Mouse (Mus musculus) thymus, postnatal 4 days (tissue): ENCODE measurements at regions not wholly inside any gene's neighbourhood (a gene's known extent, or its start where the extent isn't known, plus 50 kb on each side); places are given as distances from the start of the nearest gene placed in this dataset.
A peak's percentile ranks its signal among the peaks of the same experiment; 100 is the strongest.

ENCODE experiments used
- DNase-seq: peaks from one replicate; pipeline ENCODE4 v3.0.0; 2021

GRCm38 (mm10) chr4:56421575-56421974 lies 318.3 kb upstream of the Gm26657 start:
- no peak for DNase-seq

DNA sequence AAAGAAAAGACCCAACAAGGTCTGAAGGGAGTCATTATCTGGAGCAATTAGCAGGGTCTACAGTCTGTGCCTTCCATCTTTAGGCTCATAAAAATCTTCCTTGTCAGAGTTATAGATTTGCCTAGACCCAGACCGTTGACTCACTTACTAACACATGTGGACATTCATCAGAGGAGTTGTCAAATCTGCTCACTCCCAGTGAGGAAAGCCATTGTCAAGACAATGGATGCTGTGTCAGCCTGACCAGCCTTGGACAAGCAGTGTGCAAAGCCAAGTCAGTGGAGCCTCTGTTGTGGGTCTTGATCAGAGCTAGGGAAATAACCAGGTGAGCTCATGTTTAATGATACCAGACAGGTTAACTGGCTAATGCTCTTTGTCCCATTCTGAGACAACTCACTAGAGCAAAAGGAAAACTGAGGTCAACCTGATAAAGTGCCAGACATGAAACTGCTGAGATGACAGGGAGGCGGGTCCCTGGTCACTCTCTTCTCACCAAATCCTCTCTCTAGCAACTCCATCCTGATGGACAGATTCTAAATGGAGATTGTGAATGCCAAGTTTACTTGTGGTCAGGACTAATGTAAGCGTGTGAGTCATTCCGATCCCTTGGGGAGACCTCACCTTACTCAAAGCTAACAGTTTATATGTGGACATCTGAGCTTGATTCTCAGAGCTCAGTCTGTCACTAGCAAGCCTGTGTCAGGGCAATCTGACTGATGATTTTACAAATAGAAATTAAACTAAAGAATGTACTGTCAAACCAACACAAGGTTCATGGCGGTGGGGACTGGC lies 320.6 kb upstream of the Gm26657 start:
- no peak for DNase-seq

DNA sequence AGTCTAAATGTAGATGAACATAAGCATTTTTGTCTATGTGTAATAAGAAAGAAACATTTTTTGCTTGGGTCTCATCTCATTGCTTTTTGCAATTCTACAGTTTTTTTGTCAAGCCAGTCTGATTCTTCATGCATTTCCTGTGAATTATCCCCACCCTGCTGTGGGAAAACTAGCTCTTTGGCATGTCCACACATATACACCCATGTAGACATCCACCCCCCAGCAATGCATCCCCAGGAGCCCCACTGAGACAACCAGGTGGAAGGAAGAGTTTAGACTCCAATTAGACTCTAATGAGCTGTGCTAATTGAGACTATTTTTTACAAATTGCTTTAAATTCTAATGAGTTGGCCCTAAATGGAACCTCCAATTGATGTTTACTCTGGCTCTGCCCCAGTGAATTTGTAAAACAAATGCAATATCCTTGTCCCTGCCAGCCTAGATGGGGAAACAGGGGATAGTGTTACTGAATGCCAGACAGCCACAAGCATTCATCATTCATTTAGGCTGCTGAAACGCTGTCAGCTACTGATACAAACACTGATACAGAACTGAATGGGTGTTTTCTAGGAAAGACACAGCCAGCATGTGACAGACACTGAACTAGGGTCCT lies 328.7 kb upstream of the Gm26657 start:
- no peak for DNase-seq

DNA sequence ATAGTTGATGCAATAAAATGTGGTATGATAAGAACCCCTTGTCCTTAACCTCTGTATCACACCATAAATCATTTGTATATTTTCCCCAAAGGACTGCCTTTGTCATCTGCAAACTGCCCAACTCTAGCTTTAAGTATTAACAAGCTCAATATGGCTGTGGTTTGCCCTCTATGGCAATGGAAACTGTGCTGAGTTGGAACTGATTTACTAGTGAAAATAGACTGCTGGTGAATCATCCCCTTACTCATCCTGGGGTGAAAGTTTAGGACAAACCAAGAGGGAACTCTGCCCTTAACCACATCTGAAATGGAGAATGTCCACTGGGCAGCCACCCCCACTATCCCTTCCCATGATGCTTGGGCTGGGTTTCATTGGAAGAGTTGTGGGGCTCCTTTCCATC lies 346.1 kb upstream of the Gm26657 start:
- DNase-seq, result no peak

GRCm38 (mm10) chr4:56387051-56387450 lies 352.8 kb upstream of the Gm26657 start:
- DNase-seq, result no peak

- no peak for DNase-seq
Measured at GRCm38 (mm10) chr4:56375745-56376144, 364.1 kb upstream of the Gm26657 start.

GRCm38 (mm10) chr4:56374466-56374865 lies 365.4 kb upstream of the Gm26657 start:
- DNase-seq, result peak; percentile 21

DNA sequence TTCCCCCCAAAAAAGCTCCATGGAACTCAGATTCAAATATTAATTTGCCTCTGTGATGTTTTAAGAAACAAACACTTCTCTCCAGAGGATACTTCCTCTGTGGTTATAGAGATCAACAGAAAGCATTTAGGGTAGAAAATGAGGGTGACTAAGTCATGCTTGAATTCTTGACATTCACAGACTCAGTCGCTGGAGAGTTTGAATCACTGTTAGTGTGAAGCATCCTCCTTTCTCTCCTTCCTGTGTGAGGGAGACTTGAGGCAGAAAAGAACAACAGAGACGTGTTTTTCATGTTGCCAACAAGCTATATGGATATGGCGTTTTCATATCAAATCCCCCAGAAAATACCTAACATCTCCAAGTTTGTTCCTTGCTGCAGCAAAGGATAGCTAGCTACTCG lies 366.1 kb upstream of the Gm26657 start:
- DNase-seq, result no peak

DNA sequence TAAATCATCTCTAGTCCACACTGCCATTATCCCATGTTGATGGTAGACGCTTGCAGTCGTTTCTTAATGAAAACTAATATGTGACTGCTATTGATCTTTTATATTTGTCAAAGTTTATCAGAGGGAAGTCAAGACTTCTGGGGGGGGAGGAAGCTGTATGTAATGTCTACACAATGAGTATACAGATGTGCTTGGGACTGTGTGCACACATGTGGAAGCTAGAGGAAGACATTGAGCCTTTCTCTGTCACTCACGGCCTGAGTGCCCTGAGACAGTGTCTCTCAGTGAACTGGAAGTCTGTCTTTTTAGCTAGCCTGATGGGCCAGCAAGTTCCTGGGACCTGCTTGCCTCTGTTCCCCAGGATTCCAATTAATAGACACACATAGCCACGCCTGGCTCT lies 366.7 kb upstream of the Gm26657 start:
- no peak for DNase-seq

- no peak for DNase-seq
Measured at GRCm38 (mm10) chr4:56372711-56373110, 367.2 kb upstream of the Gm26657 start.

DNA sequence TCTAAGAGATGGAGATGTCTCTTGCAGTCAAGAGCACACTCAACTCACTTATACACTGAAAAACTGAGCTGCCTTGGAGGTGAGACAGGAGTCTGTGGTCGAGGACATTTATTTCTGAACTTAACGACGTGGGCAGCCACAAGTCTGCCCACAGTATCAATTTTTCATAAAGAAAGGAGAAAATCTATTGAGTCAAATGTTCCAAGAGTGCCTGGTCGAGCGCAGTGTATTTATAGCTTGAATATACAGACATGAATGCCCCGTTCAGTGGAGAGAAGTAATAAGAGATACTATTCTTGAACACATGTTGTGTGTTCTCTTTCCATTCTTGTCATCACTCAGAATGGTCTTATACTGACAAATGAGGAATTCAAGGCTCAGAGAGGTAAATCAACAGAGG lies 375.3 kb upstream of the Gm26657 start:
- DNase-seq, result no peak

DNA sequence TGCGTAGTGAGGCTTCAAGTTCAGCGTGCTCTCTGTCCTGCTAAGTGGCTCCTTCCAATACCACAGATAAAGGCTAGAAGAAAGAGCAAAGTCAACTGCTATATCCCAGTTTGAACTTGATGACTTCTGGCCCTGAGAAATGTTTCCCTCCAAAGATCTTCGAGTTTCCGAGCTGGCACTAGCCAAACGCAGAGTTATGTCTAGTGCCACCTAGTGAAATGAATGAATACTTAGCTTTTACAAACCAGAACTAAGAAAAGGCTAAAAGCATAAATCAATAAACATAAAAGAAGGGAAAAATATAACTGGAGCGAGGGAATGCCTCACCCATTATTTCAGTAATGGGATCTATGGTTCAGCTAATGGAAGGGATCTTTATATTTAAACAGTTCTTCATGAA lies 377.7 kb upstream of the Gm26657 start:
- DNase-seq, result no peak

DNA sequence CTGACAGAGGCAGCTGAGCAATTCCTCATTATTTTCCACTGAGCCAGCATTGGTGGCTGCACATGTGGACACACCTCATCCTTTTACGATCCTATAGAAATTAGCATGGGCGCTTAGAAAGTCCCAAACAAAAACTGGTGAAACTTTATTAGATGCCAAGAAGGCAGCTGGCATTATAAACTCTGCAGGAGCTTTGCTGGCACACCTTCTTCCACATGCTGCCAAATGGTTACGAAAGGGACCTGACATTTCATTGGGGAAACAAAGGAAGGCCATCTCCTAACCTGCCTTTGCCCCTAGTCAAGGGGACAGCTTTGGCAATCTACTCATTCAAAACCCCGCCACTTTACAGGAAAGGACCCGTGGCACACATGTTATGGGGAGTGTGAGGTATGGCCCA lies 390.7 kb upstream of the Gm26657 start:
- no peak for DNase-seq

DNA sequence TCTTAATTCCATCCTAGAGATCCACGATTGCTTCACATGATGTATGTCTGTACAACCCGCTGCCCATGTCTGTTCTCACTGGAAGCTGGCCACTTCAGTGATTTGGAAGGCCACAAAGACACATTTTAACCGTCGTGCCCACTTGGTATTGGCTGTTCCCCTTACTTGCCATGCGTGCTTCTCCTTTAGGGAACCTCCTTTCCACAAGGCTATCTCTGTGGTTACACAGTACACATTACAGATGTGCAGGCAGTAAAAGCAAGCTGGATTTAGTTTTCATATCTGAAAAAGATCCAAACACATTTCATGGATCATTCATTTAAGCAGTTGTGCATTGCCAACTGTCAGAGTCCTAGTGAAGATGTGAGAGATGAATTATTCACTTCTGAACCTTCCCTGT lies 414.7 kb upstream of the Gm26657 start:
- DNase-seq, result no peak

GRCm38 (mm10) chr4:56319134-56319533 lies 420.7 kb upstream of the Gm26657 start:
- DNase-seq, result no peak

GRCm38 (mm10) chr4:56305664-56306330 lies 434.1 kb upstream of the Gm26657 start:
- no peak for DNase-seq

DNA sequence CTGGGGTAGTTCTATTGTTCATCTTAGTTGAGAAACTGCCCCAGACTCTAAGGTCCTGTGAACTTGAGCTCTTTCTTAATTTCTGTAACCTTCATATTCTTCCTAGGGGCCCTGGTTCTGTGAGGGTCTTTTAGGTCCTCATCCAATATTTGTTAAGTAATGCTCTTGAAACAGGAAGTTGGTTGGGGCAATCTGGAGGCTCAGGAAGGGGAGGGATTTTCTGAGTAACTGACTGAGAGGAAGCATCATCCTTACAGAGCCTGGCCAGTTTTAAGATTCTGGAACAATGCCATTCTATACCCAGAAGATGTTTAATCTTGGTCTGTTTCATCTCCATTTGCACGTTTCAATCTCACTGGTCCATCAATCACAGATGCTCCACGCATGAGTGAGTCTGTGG lies 435.6 kb upstream of the Gm26657 start:
- no peak for DNase-seq

DNA sequence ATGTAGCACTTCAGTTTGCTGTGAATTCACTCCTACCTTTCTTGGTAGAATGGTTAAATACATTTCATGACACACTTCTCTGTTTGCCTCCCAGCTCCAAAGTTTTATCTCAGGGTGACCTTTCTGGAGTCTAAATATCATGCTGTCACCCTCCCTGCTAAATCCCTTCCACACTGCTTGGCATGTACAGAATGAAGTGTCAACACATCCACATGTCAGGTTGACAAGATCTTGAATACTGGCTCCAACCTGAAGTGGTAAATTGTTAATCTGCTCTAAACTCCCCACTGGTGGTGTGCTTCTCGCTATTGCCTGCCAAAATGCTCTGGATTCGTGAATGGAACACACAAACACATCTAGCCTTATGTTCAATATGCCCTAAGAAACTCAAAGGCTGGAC lies 451.9 kb upstream of the Gm26657 start:
- no peak for DNase-seq

DNA sequence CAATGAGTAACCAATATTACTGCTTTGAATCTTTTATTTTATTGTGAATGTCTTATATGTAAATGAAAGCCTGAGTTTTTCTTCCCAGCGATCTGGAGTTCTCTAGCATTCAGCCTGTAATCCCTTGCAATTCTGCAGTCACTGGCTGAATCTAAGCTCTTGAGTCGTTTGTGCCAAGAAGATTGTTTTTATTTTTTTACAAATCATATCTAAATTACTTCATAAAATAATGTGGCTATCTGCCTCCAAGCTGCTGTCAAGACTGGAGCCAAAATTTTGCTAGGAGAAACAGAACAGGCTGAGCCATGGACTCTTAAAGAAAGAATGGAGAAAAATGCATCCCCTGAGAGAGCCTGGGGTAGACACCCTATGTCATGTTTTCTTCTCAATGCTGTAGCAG lies 455.4 kb upstream of the Gm26657 start:
- no peak for DNase-seq

GRCm38 (mm10) chr4:56275836-56276235 lies 464.0 kb upstream of the Gm26657 start:
- no peak for DNase-seq

DNA sequence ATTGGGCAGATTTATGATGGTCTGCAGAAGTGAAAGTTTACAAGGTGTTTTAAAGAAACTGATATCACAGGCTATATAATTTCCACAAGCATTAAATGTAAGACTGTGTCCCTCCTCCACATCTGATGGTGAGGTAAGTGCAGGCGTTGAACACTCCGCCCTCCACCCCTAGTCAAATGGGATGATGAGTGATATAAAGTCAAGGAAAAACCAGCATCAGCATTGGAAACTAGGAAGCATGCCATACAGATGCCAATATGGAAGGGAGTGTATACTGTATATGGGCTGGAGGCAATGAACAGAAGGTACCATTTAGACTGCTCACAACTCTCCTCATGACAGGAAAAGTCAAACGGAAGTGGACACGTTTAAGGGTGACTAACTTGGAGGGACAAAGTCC lies 468.5 kb upstream of the Gm26657 start:
- no peak for DNase-seq

DNA sequence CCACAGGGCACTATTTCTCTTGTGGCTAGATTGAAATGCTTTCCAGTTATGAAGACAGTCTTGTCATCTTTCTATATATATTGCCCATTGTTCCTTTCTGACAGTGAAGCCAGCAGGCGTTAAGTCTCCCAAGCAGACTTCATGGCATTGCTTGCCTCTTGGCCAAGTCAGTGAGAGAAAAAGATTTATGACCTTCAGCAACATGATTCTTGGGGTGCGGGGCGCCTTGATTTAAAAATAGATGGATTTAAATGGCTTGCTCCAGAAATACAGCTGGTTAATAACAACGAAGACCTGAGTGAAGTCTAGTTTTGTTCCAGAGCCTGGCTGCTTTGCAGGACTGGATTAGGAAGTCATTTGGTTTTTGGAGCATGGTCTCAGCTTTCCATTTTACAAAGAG lies 475.2 kb upstream of the Gm26657 start:
- DNase-seq, result no peak

DNA sequence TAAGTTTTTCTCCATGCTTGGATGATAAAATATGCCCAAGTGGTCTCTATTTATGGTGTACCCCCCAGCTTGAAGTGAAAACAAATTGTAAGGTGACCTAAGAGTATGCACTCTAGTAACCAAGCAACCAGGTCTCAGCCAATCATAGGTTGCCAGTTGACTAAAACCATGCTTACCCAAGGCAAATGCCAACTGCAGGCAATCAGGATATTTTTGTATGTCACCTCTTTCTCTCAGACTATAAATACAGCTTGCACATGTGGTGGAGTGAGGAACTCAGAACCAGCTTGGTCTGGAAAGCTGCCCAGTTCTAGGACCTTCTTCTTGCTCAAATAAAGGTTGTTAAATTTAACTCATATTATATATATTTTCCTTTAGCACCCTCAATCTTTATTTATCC lies 476.0 kb upstream of the Gm26657 start:
- no peak for DNase-seq

GRCm38 (mm10) chr4:56262589-56262988 lies 477.3 kb upstream of the Gm26657 start:
- DNase-seq, result no peak
